Mouse (Mus musculus) limb, embryonic 12.5 days (tissue): ENCODE results near the gene Rimbp3. TPM values are rescaled to one million over a fixed set of nuclear protein-coding genes. Genes with fewer than 3 reads are reported as not detected.
A peak's percentile ranks its signal among the peaks of the same experiment; 100 is the strongest.

ENCODE experiments used
- ATAC-seq: fragments of 200-750 bp; cut with Nextera tagmentation; 2 replicates; pipeline ENCODE4 v1.8.0; 2017; ENCODE audit warnings: low read depth, moderate TSS enrichment; ENCODE audit not compliant: insufficient number of reproducible peaks, insufficient read depth, low FRiP score, low TSS enrichment
- H3K27ac ChIP-seq: fragments of 300-500 bp; sonication (generic); 2 replicates; pipeline ENCODE4 v1.5.1; 2016; ENCODE audit warnings: mild to moderate bottlenecking, moderate library complexity
- H3K27me3 ChIP-seq: fragments of 300-500 bp; sonication (generic); 2 replicates; pipeline ENCODE4 v1.6.1; 2016; ENCODE audit warnings: mild to moderate bottlenecking, moderate library complexity
- H3K36me3 ChIP-seq: fragments of 300-500 bp; sonication (generic); 2 replicates; pipeline ENCODE4 v1.6.1; 2016; ENCODE audit warnings: mild to moderate bottlenecking, moderate library complexity
- H3K4me1 ChIP-seq: fragments of 300-500 bp; sonication (generic); replicated peaks from 2 replicates; pipeline ENCODE4 v1.6.1; 2016
- H3K4me2 ChIP-seq: fragments of 300-500 bp; sonication (generic); 2 replicates; pipeline ENCODE4 v1.6.1; 2016; ENCODE audit warnings: mild to moderate bottlenecking, moderate library complexity
- H3K4me3 ChIP-seq: fragments of 300-500 bp; sonication (generic); replicated peaks from 2 replicates; pipeline ENCODE4 v1.5.1; 2016; ENCODE audit warnings: mild to moderate bottlenecking
- H3K9ac ChIP-seq: fragments of 300-500 bp; sonication (generic); replicated peaks from 2 replicates; pipeline ENCODE4 v1.6.1; 2016; ENCODE audit warnings: mild to moderate bottlenecking, moderate library complexity
- H3K9me3 ChIP-seq: fragments of 300-500 bp; sonication (generic); 2 replicates; pipeline ENCODE4 v1.6.1; 2016; ENCODE audit warnings: mild to moderate bottlenecking, moderate library complexity
- WGBS: fragments of 180-500 bp; shearing (Covaris S2); methylation state at CpG from one replicate; pipeline ENCODE4 v1.1.7; 2016; 5-methylcytosine and 5-hydroxymethylcytosine counted together
- polyA plus RNA-seq: library from polyadenylated mRNA; unstranded; fragments of >200 nt; fragmentation: Nextera tagmentation; extraction: Ambion mirVana; gene quantifications from 2 replicates; pipeline ENCODE4 v1.2.1, GENCODE M21; 2016

The Rimbp3 gene
- polyA plus RNA-seq, 1 experiment from 2014 or later, result 0.85 TPM

- Histone ChIP-seq H3K9me3 (no peaks in the 10 kb centered on the region), H3K9ac (no peak overlapping the region), H3K4me2 (no peak overlapping the region), H3K4me3 (no peak overlapping the region), H3K36me3 (peaks cover 28% of the 10 kb centered on the region), H3K27me3 (no peaks in the 10 kb centered on the region), H3K27ac (no peak overlapping the region), H3K4me1 (no peaks in the 10 kb centered on the region)
- 96% methylated on average over 4 of the region's 4 CpGs for WGBS
- ATAC-seq, result no peak
Observed at GRCm38 (mm10) chr16:17193823-17194222, 14.6 kb upstream of the Rimbp3 start.

DNA sequence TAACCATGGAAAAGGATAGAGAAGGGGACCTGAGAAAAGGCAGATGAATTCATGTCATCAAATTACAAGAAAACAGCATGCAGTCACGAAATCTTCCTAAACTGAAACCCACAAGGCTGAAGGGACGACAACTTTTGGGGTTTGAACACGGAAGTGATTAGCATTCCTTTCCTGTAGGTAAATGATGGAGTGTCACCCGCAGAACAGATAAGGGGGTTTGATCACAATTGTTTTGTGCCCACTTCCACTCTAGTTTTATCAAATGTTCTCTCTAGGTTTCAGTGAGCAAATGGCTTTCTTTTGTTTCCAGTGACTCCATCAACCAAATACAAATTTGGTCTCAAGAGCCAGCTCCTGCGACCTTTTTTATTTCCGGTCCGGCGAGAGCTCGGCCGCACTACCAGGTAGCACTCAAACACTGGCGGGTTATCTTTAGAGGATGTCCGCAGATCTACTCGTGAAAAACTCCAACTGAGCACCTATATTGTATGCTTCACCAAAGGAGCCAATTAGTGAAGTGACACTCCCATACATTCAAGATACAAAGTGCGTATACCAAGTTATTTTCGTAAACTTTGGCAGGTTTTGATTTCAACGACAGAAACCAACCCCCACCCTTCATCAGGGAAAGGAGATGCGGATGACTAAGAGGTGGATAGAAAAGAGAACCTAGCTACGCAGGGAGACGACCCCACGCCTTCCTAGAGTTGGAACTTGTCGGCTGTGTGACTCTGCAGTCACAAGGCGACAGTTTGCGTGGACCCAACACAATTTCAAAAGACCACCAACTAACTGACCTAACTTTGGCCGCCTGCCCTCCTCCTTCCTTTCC, 8.1 kb upstream of the Rimbp3 start:
- Histone ChIP-seq H3K36me3 (peaks cover 5% of the 10 kb centered on the region; the same call in 1 of the 2 replicates), H3K4me3 (peak overlapping the region; percentile 93), H3K27ac (peak overlapping the region; percentile 86), H3K4me2 (peak overlapping the region; percentile 85), H3K9ac (peak overlapping the region; percentile 99), H3K9me3 (no peaks in the 10 kb centered on the region), H3K27me3 (no peaks in the 10 kb centered on the region), H3K4me1 (peaks cover 15% of the 10 kb centered on the region)
- no peak for ATAC-seq
- WGBS, result 7% methylated on average over 24 of the region's 24 CpGs

DNA sequence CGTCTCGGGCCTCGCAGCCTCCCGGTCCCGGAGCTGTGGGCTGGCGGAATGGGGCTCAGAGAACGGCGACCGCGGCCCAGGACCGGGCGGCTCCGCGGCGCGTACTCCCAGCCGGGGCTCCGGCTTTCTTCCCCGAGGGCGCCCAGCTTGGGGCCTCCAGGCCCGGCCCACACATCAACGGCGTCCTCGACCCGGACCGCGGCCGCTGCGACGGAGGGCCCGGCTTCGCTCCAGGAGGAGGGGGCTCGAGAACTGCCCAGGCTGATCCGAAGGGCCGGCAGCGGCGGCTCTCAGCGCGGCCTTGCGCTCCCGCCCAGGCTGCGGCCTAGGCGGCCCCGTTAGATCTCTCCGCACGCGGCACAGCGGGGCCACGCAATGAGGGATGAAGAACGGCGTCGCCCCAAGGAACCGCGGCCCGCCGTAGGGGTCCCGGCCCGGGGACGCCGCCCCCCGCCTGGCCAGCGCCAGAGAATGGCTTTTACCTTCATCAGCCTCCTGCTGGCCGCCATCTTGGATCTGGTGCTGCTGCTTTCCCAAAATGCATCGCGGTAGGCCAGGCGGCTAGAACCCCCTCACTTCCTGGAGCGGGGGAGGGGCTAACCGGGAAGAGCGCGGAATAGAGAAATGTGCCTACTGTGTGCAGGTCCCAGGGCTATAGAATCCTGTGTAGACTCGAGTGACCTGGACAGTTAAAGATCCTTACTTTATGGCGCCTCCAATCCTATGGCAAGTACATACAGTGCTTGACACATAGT, 7.3 kb upstream of the Rimbp3 start:
- peak; percentile 85 for ATAC-seq
- H3K27me3 ChIP-seq, result peaks cover 2% of the 10 kb centered on the region; the same call in 1 of the 2 replicates
- no peaks in the 10 kb centered on the region for H3K9me3 ChIP-seq
- peak overlapping the region; percentile 99 for H3K9ac ChIP-seq
- under 1% methylated on average over 64 of the region's 72 CpGs for WGBS
- peak overlapping the region; percentile 86 for H3K27ac ChIP-seq
- peaks cover 5% of the 10 kb centered on the region; the same call in 1 of the 2 replicates for H3K36me3 ChIP-seq
- peaks cover 15% of the 10 kb centered on the region for H3K4me1 ChIP-seq
- peak overlapping the region; percentile 85 for H3K4me2 ChIP-seq
- H3K4me3 ChIP-seq, result peak overlapping the region; percentile 93

GRCm38 (mm10) chr16:17201977-17202376, 6.4 kb upstream of the Rimbp3 start:
- Histone ChIP-seq H3K27me3 (peaks cover 10% of the 10 kb centered on the region; the same call in 1 of the 2 replicates), H3K9me3 (no peaks in the 10 kb centered on the region), H3K4me1 (peaks cover 15% of the 10 kb centered on the region), H3K4me3 (no peak overlapping the region), H3K9ac (no peak overlapping the region), H3K27ac (no peak overlapping the region), H3K36me3 (peaks cover 5% of the 10 kb centered on the region; the same call in 1 of the 2 replicates), H3K4me2 (no peak overlapping the region)
- ATAC-seq, result 0 out of 2 replicates have a peak, but pooled peaks have one; percentile 34
- WGBS, result 60% methylated on average over 2 of the region's 2 CpGs

- Histone ChIP-seq H3K4me2 (peak within 1 kb of the TSS; percentile 85), H3K4me3 (peak within 1 kb of the TSS; percentile 93), H3K4me1 (peaks cover 15% of the 10 kb centered on the region), H3K36me3 (peaks cover 5% of the 10 kb centered on the region; the same call in 1 of the 2 replicates), H3K9me3 (no peaks in the 10 kb centered on the region), H3K27ac (0 out of 2 replicates have a peak within 1 kb of the TSS, but pooled peaks have one; percentile 86), H3K9ac (no peak within 1 kb of the TSS), H3K27me3 (peaks cover 12% of the 10 kb centered on the region)
- no peak for ATAC-seq
- 87% methylated on average over 1 of the region's 1 CpGs for WGBS
Observed at GRCm38 (mm10) chr16:17202549-17202948, 5.9 kb upstream of the Rimbp3 start, which contains the start of gene Ube2l3. Gene Ube2l3, minus strand, starts transcription at chr16:17202649.

GRCm38 (mm10) chr16:17204990-17205389, 3.4 kb upstream of the Rimbp3 start:
- no peak overlapping the region for H3K4me3 ChIP-seq
- no peak for ATAC-seq
- H3K4me2 ChIP-seq, result no peak overlapping the region
- peaks cover 27% of the 10 kb centered on the region for H3K27me3 ChIP-seq
- no peaks in the 10 kb centered on the region for H3K9me3 ChIP-seq
- 4% methylated on average over 6 of the region's 6 CpGs for WGBS
- peaks cover 13% of the 10 kb centered on the region for H3K4me1 ChIP-seq
- H3K9ac ChIP-seq, result no peak overlapping the region
- no peaks in the 10 kb centered on the region for H3K36me3 ChIP-seq
- no peak overlapping the region for H3K27ac ChIP-seq

GRCm38 (mm10) chr16:17209404-17209960, 1.1 kb downstream of the Rimbp3 start:
- peak overlapping the region; percentile 97 for H3K4me2 ChIP-seq
- peaks cover 14% of the 10 kb centered on the region for H3K4me1 ChIP-seq
- WGBS, result 3% methylated on average over 37 of the region's 37 CpGs
- 0 out of 2 replicates have a peak overlapping the region, but pooled peaks have one; percentile 23 for H3K27ac ChIP-seq
- H3K36me3 ChIP-seq, result no peaks in the 10 kb centered on the region
- H3K9ac ChIP-seq, result peak overlapping the region; percentile 37
- H3K4me3 ChIP-seq, result peak overlapping the region; percentile 60
- ATAC-seq, result peak; percentile 8; the same call in 1 of the 2 replicates
- no peaks in the 10 kb centered on the region for H3K9me3 ChIP-seq
- peaks cover 51% of the 10 kb centered on the region for H3K27me3 ChIP-seq

GRCm38 (mm10) chr16:17209981-17210838, 1.8 kb downstream of the Rimbp3 start:
- Histone ChIP-seq H3K4me1 (peaks cover 14% of the 10 kb centered on the region), H3K9me3 (no peaks in the 10 kb centered on the region), H3K9ac (peak overlapping the region; percentile 56), H3K4me3 (peak overlapping the region; percentile 60), H3K36me3 (no peaks in the 10 kb centered on the region), H3K4me2 (peak overlapping the region; percentile 97), H3K27ac (no peak overlapping the region), H3K27me3 (peaks cover 51% of the 10 kb centered on the region)
- ATAC-seq, result peak; percentile 66
- 6% methylated on average over 48 of the region's 48 CpGs for WGBS

GRCm38 (mm10) chr16:17216934-17217633, 8.7 kb downstream of the Rimbp3 start:
- H3K4me1 ChIP-seq, result peaks cover 10% of the 10 kb centered on the region; the same call in 1 of the 2 replicates
- WGBS, result 48% methylated on average over 8 of the region's 8 CpGs
- H3K27me3 ChIP-seq, result peaks cover 3% of the 10 kb centered on the region; the same call in 1 of the 2 replicates
- H3K9me3 ChIP-seq, result no peaks in the 10 kb centered on the region
- no peak overlapping the region for H3K9ac ChIP-seq
- H3K4me2 ChIP-seq, result no peak overlapping the region
- H3K36me3 ChIP-seq, result no peaks in the 10 kb centered on the region
- ATAC-seq, result no peak
- no peak overlapping the region for H3K4me3 ChIP-seq
- H3K27ac ChIP-seq, result no peak overlapping the region
